Mouse (Mus musculus) megakaryocyte, embryonic 14.5 days (primary cell): ENCODE measurements at regions not wholly inside any gene's neighbourhood (a gene's known extent, or its start where the extent isn't known, plus 50 kb on each side); places are given as distances from the start of the nearest gene placed in this dataset.

ENCODE experiments used
- H3K27me3 ChIP-seq: replicated peaks from 2 replicates; pipeline ENCODE3; 2012; ENCODE audit warnings: inconsistent platforms
- H3K36me3 ChIP-seq: replicated peaks from 2 replicates; pipeline ENCODE3; 2012; ENCODE audit warnings: low read length, inconsistent platforms, mixed read lengths
- H3K4me1 ChIP-seq: 2 replicates; pipeline ENCODE4 v1.6.1; 2012; ENCODE audit warnings: inconsistent platforms
- H3K4me3 ChIP-seq: replicated peaks from 2 replicates; pipeline ENCODE3; 2012; ENCODE audit warnings: moderate library complexity, mild to moderate bottlenecking, inconsistent platforms
- H3K9me3 ChIP-seq: 2 replicates; pipeline ENCODE4 v1.6.1; 2012; ENCODE audit warnings: inconsistent platforms
- FLI1 ChIP-seq: IDR thresholded peaks from 2 replicates; pipeline ENCODE4 v1.6.1; 2012; ENCODE audit warnings: low read length, inconsistent platforms, mixed read lengths
- GATA1 ChIP-seq: IDR thresholded peaks from 3 replicates; pipeline ENCODE4 v1.6.1; 2012; ENCODE audit warnings: mixed read lengths, low read length, inconsistent platforms, borderline replicate concordance

DNA sequence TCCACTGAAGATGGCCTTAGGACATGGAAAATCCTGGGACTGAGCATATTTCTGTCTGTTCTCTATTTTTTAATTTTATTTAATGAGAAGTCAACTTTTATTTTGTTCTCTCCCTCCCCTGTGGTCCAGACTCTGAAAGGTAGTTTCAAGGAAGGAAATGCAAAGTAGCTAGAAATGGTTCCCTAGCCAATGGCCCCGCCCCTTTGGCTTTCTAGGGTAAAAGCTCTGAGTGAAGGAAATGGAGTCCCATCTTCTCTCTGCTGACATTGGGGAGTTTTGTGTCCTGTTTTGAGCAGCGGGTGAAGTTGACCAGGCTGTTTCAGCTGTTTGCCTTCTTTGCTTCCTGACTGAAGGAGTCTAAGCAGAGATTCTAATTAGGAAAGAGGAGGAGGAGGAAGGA, 103.8 kb upstream of the Cxcr4 start:
- peaks cover 12% of the 10 kb centered on the region for H3K27me3 ChIP-seq
- no peaks in the 10 kb centered on the region for H3K36me3 ChIP-seq
- H3K9me3 ChIP-seq: no peaks in the 10 kb centered on the region; the same call in 1 of the 2 replicates
- H3K4me1 ChIP-seq: 0 out of 2 replicates have a peak, but pooled peaks cover 3% of the 10 kb centered on the region
- TF ChIP-seq GATA1 (no peak), FLI1 (no peak)
- no peak overlapping the region for H3K4me3 ChIP-seq

DNA sequence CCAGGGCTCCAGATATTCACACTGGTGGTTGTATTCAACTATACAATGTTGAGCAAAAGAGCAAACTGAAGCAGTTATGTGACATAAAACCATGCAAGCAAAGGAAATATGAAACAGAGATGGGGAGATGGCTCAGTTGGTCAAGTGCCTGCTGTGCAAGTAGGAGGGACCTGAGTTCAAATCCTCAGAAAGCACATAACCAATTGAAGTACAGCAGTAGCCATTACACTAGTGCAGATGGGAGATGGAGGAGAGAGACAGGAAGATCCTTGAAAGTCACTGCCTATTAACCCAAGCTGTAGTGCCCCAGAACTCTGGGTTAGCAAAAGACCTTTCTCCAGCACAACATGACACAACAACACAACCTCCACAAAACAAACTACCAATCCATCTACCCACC, 100.7 kb upstream of the Cxcr4 start:
- H3K36me3 ChIP-seq: no peaks in the 10 kb centered on the region
- no peaks in the 10 kb centered on the region; the same call in 1 of the 2 replicates for H3K9me3 ChIP-seq
- no peak overlapping the region for H3K4me3 ChIP-seq
- TF ChIP-seq GATA1: no peak
- no peak for TF ChIP-seq FLI1
- peaks cover 11% of the 10 kb centered on the region for H3K27me3 ChIP-seq
- H3K4me1 ChIP-seq: peaks cover 6% of the 10 kb centered on the region; the same call in 1 of the 2 replicates

DNA sequence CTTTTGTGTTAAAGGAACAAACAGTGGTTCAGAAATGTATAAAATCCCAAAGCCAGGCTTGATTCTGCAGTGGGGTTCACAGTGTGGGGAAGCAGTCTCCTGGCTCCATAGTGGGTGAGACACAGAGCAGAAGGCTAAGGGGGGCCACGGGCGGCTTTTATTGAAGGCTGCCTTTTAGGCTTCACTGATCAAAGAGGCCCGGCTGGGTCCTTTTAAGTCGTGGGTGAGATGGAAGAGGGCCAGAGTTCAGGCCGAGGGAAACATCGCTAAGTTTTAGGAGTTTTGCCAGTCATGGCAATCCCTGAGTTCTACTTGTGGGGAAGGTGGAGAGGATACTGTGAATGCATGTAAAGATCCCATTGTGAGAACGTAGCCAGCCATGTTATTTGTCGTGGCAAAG, 100.2 kb upstream of the Cxcr4 start:
- no peak overlapping the region for H3K4me3 ChIP-seq
- peaks cover 6% of the 10 kb centered on the region; the same call in 1 of the 2 replicates for H3K4me1 ChIP-seq
- no peaks in the 10 kb centered on the region for H3K36me3 ChIP-seq
- H3K27me3 ChIP-seq: peaks cover 14% of the 10 kb centered on the region
- H3K9me3 ChIP-seq: no peaks in the 10 kb centered on the region; the same call in 1 of the 2 replicates
- TF ChIP-seq FLI1: no peak
- no peak for TF ChIP-seq GATA1

DNA sequence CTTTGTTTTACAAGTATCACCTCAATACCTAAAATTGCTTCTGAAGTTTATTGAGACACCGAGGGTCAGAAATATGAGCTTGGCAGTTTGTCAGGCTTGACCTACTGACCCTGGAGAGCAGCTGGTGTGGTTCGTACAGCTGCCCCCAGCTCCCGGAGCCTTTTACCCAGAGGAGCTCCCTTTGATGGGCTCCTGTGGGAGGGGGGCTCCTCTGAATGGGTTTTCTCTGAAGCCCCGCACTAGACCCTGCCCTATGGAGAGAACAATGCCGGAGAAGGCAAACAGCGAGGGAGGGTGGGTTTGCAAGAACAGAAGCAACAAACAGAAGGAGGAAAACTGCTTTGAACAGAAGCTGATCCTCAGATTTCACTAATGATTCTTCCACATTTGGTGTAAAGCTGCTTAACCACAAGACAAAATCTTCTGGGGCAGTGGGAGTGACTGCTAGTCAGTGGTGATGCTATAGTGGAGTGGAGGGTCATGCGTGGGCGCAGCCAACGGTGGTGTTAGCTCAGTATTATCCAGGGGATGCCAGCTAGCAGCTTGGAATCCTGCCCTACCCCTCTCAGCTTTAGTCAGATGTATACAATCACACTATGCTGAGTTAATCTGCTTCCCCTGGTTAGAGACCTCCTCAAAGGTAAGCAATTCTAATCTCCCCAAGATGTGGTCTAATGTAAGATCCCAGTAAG, 95.3 kb upstream of the Cxcr4 start:
- Histone ChIP-seq H3K27me3 (peaks cover 12% of the 10 kb centered on the region), H3K9me3 (no peaks in the 10 kb centered on the region), H3K36me3 (no peaks in the 10 kb centered on the region), H3K4me1 (peaks cover 3% of the 10 kb centered on the region; the same call in 1 of the 2 replicates), H3K4me3 (no peak overlapping the region)
- no peak for TF ChIP-seq GATA1
- TF ChIP-seq FLI1: no peak

DNA sequence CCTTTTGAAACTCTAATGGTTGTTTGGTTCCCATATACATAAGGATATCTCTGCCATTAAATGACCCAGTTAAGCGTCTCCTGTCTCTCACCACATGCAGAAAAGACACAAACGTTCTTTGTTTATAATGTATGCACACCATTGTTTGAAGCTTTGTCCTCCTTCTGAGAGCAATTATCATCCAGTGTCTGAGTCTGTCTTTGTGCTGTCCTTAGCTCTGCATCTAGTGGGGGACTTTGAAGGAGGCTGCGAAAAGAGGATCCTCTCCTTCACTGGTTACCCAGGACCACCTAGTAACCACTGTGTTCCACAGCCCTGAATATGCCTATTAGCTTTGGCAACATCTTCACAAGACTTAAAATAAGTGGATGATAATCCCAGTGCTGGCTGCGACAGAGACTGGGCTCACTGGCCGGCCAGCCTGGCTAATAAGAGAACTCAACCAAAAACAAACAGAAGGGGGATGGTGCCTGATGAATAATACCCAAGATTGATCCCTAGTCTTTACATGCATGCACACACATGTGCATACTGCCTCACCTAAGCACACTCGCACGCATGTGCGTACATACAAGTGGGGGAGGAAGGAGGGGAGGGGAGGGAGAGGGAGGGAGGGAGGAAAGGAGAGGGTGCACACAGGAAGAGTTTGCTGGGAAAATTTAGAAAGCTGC, 93.5 kb upstream of the Cxcr4 start:
- Histone ChIP-seq H3K4me1 (peaks cover 5% of the 10 kb centered on the region; the same call in 1 of the 2 replicates), H3K27me3 (peaks cover 12% of the 10 kb centered on the region), H3K9me3 (no peaks in the 10 kb centered on the region), H3K4me3 (no peak overlapping the region), H3K36me3 (no peaks in the 10 kb centered on the region)
- no peak for TF ChIP-seq GATA1
- no peak for TF ChIP-seq FLI1

DNA sequence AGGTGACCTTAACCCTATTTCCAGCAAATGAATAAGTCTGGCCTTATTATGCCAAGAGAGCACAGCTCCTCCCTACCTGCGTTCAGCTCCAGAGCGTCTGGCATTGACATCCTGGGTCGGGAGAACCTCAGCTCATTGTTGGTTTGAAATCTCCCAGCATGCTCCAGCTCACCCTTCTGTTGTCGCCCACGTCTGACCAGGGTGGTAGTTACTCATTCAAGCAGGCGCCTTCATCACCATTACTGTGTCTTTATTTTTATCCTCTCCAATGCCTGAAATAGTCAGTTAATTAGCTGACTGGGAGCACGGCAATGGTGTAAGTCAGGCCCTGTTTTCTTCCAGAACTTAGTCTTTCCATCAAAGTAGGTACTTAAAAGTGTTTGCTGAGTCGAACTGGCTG, 90.8 kb upstream of the Cxcr4 start:
- Histone ChIP-seq H3K4me1 (0 out of 2 replicates have a peak, but pooled peaks cover 4% of the 10 kb centered on the region), H3K36me3 (no peaks in the 10 kb centered on the region), H3K9me3 (no peaks in the 10 kb centered on the region), H3K27me3 (peaks cover 12% of the 10 kb centered on the region), H3K4me3 (no peak overlapping the region)
- no peak for TF ChIP-seq GATA1
- TF ChIP-seq FLI1: no peak

DNA sequence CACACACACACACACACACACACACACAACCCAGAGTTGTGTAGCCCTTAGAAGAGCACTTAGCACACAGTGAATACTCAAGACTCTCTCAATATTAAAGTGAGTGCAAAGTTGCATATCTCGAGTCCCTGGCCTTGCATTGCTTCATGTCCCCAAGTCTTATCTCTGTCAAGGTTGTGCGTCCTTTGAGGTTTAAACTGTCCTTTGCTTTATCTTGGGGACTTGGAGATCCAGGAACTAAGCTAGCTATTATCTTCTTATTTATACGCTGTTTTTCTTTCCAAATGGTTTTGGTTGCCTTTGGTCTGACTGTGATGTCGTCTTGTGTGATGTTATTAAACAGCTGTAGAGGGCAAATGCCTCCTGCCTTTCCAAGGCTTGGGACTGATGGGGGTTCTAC, 89.2 kb upstream of the Cxcr4 start:
- H3K4me3 ChIP-seq: no peak overlapping the region
- peaks cover 7% of the 10 kb centered on the region for H3K27me3 ChIP-seq
- H3K4me1 ChIP-seq: 0 out of 2 replicates have a peak, but pooled peaks cover 4% of the 10 kb centered on the region
- H3K9me3 ChIP-seq: peaks cover 3% of the 10 kb centered on the region; the same call in 1 of the 2 replicates
- no peaks in the 10 kb centered on the region for H3K36me3 ChIP-seq
- TF ChIP-seq FLI1 (no peak), GATA1 (no peak)

DNA sequence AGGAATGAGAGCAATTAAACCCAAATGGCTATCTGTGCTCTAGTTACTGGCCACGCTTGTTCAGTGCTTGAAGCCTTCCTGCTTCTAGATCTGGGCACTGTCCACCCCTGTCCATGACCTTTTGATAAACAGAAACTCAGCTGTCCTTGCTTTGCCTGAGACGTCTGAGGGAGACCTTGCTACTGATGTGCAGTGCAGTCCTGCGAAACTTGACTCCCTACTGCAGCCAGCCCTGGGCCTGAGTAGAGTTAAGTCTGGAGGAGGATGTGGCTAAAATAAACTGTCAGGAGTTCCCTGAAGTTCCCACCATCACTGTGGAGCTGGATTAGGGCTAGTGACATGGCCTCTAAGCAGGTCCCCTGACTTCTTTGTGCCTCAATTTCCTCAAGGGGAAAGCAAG, 88.4 kb upstream of the Cxcr4 start:
- no peaks in the 10 kb centered on the region for H3K36me3 ChIP-seq
- H3K4me3 ChIP-seq: no peak overlapping the region
- 0 out of 2 replicates have a peak, but pooled peaks cover 4% of the 10 kb centered on the region for H3K4me1 ChIP-seq
- peaks cover 7% of the 10 kb centered on the region for H3K27me3 ChIP-seq
- peaks cover 3% of the 10 kb centered on the region; the same call in 1 of the 2 replicates for H3K9me3 ChIP-seq
- TF ChIP-seq FLI1: no peak
- no peak for TF ChIP-seq GATA1

DNA sequence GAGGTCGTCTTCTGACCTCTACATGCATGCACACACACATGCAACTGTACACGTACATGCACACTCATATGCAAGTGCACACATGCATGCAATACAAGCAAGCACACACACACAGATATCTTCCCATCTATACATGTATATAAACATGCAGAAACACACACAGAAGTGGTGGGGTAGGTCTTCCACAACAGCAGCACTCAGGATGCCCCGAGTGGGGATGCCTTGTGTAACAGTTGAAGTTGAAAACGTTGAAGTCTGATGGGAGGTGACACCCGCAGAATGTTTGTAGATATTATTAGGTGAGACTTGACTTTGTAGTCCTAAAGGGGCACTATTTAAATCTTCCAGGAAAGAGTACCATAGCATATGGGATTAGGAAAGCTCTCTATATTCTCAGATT, 87.9 kb upstream of the Cxcr4 start:
- H3K36me3 ChIP-seq: no peaks in the 10 kb centered on the region
- H3K9me3 ChIP-seq: peaks cover 3% of the 10 kb centered on the region; the same call in 1 of the 2 replicates
- H3K4me1 ChIP-seq: 0 out of 2 replicates have a peak, but pooled peaks cover 4% of the 10 kb centered on the region
- no peak for TF ChIP-seq GATA1
- no peak for TF ChIP-seq FLI1
- no peak overlapping the region for H3K4me3 ChIP-seq
- peaks cover 7% of the 10 kb centered on the region for H3K27me3 ChIP-seq
